Mouse (Mus musculus): ENCODE measurements at regions not wholly inside any gene's neighbourhood (a gene's known extent, or its start where the extent isn't known, plus 50 kb on each side); places are given as distances from the start of the nearest gene placed in this dataset.

DNA sequence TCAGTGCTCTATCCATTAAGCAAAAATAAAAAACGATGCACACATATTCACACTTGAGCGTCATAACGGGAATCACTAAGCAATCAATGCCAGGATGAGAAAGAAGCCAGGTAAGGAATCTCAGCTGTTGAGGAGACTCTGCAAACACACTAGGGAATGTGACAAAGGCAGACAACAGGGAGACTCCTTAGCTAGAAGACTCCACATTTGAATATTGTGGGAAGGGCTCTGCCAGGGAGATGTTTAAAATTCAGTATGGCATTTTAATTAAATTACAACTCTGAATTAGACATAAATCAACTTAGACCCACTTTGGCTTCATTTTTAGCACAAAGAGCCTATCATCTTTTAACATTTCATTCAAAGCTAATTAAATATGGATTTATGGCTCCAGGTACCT lies 327.9 kb downstream of the Klf6 start:
- H3K9ac ChIP-seq (replicated peaks; ENCODE audit: low read depth): no peak overlapping the region
- no peak overlapping the region for H3K4me2 ChIP-seq (replicated peaks; ENCODE audit: low read depth, low read length)
- no peaks in the 10 kb centered on the region for H3K36me3 ChIP-seq (ENCODE audit: insufficient read depth, low read length)
- DNase-seq (ENCODE audit: low spot score): no peak
- ATAC-seq: no peak
- 55% methylated on average over 3 of the region's 3 CpGs for WGBS
- H3K27ac ChIP-seq (ENCODE audit: low read length): no peak overlapping the region
- H3K4me1 ChIP-seq (ENCODE audit: insufficient read depth, low read depth, low read length): peaks cover 7% of the 10 kb centered on the region; the same call in 1 of the 2 replicates
- TF ChIP-seq EP300 (IDR thresholded peaks at IDR 0.05) (no peak), CTCF (IDR thresholded peaks at IDR 0.05) (no peak)
- no peak overlapping the region for H3K4me3 ChIP-seq (ENCODE audit: low read depth, low read length)
- H3K9me3 ChIP-seq (ENCODE audit: low read length): no peaks in the 10 kb centered on the region
- no peaks in the 10 kb centered on the region for H3K27me3 ChIP-seq (replicated peaks; ENCODE audit: insufficient read depth, low read length)

DNA sequence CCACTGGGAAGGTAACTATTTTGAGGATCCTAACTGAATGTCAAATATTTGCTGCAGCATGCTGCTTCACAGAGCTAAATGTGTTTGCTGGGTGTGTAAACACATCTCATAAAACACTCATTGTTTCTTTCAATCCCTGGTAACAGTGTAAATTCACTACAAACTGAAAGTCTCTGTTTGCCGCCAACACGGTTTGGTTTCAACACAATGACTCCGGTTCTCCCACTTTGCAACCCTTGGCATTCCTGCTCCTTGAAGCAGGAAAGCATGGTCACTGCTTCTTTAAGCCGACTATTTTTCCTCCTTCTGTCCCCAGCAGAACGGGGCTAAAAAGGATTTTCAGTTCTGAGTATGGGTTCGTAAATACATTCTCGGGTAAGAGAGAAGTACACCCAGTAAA lies 328.3 kb downstream of the Klf6 start:
- no peaks in the 10 kb centered on the region for H3K27me3 ChIP-seq (replicated peaks; ENCODE audit: insufficient read depth, low read length)
- no peaks in the 10 kb centered on the region for H3K9me3 ChIP-seq (ENCODE audit: low read length)
- WGBS: 23% methylated on average over 7 of the region's 7 CpGs
- H3K27ac ChIP-seq (ENCODE audit: low read length): no peak overlapping the region
- H3K9ac ChIP-seq (replicated peaks; ENCODE audit: low read depth): no peak overlapping the region
- H3K4me3 ChIP-seq (ENCODE audit: low read depth, low read length): no peak overlapping the region
- H3K4me2 ChIP-seq (replicated peaks; ENCODE audit: low read depth, low read length): 0 out of 2 replicates have a peak overlapping the region, but pooled peaks have one; percentile 15
- ATAC-seq (peak; percentile 62), DNase-seq (ENCODE audit: low spot score) (peak; percentile 74)
- peaks cover 7% of the 10 kb centered on the region; the same call in 1 of the 2 replicates for H3K4me1 ChIP-seq (ENCODE audit: insufficient read depth, low read depth, low read length)
- TF ChIP-seq CTCF (IDR thresholded peaks at IDR 0.05) (no peak), EP300 (IDR thresholded peaks at IDR 0.05) (peak; percentile 32; the same call in 1 of the 2 replicates)
- H3K36me3 ChIP-seq (ENCODE audit: insufficient read depth, low read length): no peaks in the 10 kb centered on the region

DNA sequence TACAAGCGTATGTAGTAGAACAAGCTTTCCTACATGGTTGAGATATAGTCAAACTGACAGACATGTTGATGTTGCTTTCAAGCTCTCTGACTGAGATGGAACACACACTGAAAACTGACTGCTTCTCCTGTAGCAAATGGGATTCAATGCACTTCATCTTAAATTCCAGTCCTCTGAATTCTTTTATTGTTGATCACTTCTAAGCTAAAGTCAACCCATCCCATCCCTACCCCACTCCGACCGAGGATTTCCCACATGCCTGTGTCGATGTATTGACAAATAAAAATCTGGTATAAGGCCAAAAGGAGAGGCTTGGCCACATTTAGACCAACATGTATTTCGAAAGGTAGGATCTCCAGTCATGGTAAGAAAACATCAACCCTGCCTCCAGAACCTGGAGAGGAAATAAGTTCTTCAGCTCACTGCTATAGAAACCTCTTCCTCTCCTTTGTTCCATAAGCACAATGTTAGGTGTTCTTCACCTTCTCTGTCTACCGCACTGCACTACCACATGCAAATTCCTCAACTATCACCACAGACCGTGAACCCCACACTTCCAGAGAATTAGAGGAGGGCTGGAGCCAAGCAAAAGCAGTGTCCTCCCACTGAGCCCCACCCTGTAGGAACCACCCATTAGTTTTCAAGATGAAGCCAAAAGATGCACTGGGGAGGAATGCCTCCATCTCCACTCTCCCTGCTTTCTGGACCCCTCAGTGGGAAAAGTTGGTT lies 330.1 kb downstream of the Klf6 start:
- H3K4me1 ChIP-seq (ENCODE audit: insufficient read depth, low read depth, low read length): peaks cover 7% of the 10 kb centered on the region; the same call in 1 of the 2 replicates
- 77% methylated on average over 7 of the region's 7 CpGs for WGBS
- no peaks in the 10 kb centered on the region for H3K27me3 ChIP-seq (replicated peaks; ENCODE audit: insufficient read depth, low read length)
- H3K9ac ChIP-seq (replicated peaks; ENCODE audit: low read depth): no peak overlapping the region
- no peak overlapping the region for H3K4me3 ChIP-seq (ENCODE audit: low read depth, low read length)
- H3K4me2 ChIP-seq (replicated peaks; ENCODE audit: low read depth, low read length): no peak overlapping the region
- H3K36me3 ChIP-seq (ENCODE audit: insufficient read depth, low read length): no peaks in the 10 kb centered on the region
- no peak overlapping the region for H3K27ac ChIP-seq (ENCODE audit: low read length)
- no peaks in the 10 kb centered on the region for H3K9me3 ChIP-seq (ENCODE audit: low read length)
- TF ChIP-seq EP300 (IDR thresholded peaks at IDR 0.05) (no peak), CTCF (IDR thresholded peaks at IDR 0.05) (no peak)
- DNase-seq (ENCODE audit: low spot score) (peak; percentile 4), ATAC-seq (no peak)

- Histone ChIP-seq H3K27ac (ENCODE audit: low read length) (no peak overlapping the region), H3K27me3 (replicated peaks; ENCODE audit: insufficient read depth, low read length) (no peaks in the 10 kb centered on the region), H3K36me3 (ENCODE audit: insufficient read depth, low read length) (no peaks in the 10 kb centered on the region), H3K9me3 (ENCODE audit: low read length) (no peaks in the 10 kb centered on the region), H3K4me1 (ENCODE audit: insufficient read depth, low read depth, low read length) (peaks cover 7% of the 10 kb centered on the region; the same call in 1 of the 2 replicates), H3K9ac (replicated peaks; ENCODE audit: low read depth) (no peak overlapping the region), H3K4me3 (ENCODE audit: low read depth, low read length) (no peak overlapping the region), H3K4me2 (replicated peaks; ENCODE audit: low read depth, low read length) (no peak overlapping the region)
- ATAC-seq (peak; percentile 39), DNase-seq (ENCODE audit: low spot score) (peak; percentile 55)
- 63% methylated on average over 5 of the region's 5 CpGs for WGBS
- TF ChIP-seq EP300 (IDR thresholded peaks at IDR 0.05) (no peak), CTCF (IDR thresholded peaks at IDR 0.05) (no peak)
Measured at GRCm38 (mm10) chr13:6191915-6192295, 330.6 kb downstream of the Klf6 start.

DNA sequence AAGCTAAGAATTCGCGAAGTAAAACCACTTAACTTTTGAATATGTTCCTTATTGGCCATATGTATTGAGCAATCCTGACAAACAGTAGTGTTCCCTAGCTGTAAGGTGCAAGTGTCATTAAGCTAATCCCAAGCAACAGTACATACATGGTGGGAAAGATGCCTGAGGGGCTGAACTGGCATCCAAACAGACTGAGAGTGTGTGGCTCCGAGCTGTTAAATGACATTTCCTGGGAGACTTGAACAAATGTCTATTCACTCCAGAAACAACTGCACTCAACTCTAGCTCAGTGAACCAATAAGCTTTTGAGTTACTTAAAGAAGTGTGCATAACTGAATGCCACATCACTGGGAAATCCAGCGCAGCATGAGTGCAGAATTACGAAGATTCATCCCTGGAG lies 335.4 kb downstream of the Klf6 start:
- no peak overlapping the region for H3K4me2 ChIP-seq (replicated peaks; ENCODE audit: low read depth, low read length)
- H3K4me3 ChIP-seq (ENCODE audit: low read depth, low read length): no peak overlapping the region
- 65% methylated on average over 5 of the region's 5 CpGs for WGBS
- ATAC-seq (no peak), DNase-seq (ENCODE audit: low spot score) (no peak)
- no peaks in the 10 kb centered on the region for H3K27me3 ChIP-seq (replicated peaks; ENCODE audit: insufficient read depth, low read length)
- no peak overlapping the region for H3K9ac ChIP-seq (replicated peaks; ENCODE audit: low read depth)
- peaks cover 4% of the 10 kb centered on the region; the same call in 1 of the 2 replicates for H3K4me1 ChIP-seq (ENCODE audit: insufficient read depth, low read depth, low read length)
- no peaks in the 10 kb centered on the region for H3K9me3 ChIP-seq (ENCODE audit: low read length)
- no peaks in the 10 kb centered on the region for H3K36me3 ChIP-seq (ENCODE audit: insufficient read depth, low read length)
- TF ChIP-seq EP300 (IDR thresholded peaks at IDR 0.05) (no peak), CTCF (IDR thresholded peaks at IDR 0.05) (no peak)
- H3K27ac ChIP-seq (ENCODE audit: low read length): no peak overlapping the region

DNA sequence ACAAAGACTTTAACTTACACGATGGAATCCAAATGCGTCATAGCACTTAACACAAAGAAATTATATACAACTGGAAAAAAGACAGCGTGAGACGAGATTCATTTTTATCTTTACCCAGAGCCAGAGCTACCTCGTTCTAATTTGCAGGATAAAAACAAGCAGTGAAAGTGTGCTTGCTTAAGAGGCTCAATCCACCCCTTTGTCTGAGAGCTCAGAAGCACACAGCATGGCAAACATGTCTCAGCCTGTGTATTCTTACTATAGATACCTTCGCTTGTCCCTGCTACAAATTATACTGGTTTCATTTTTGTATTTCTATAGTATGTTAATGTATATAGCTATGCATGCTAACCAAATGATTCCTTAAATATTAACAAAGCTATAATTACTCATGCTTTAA lies 337.8 kb downstream of the Klf6 start:
- 74% methylated on average over 6 of the region's 6 CpGs for WGBS

More for the DNA sequence above, 337.8 kb downstream of the Klf6 start:
- Histone ChIP-seq H3K9me3 (ENCODE audit: low read length) (no peaks in the 10 kb centered on the region), H3K27ac (ENCODE audit: low read length) (no peak overlapping the region), H3K27me3 (replicated peaks; ENCODE audit: insufficient read depth, low read length) (no peaks in the 10 kb centered on the region), H3K9ac (replicated peaks; ENCODE audit: low read depth) (no peak overlapping the region), H3K4me2 (replicated peaks; ENCODE audit: low read depth, low read length) (no peak overlapping the region), H3K4me3 (ENCODE audit: low read depth, low read length) (no peak overlapping the region), H3K36me3 (ENCODE audit: insufficient read depth, low read length) (no peaks in the 10 kb centered on the region), H3K4me1 (ENCODE audit: insufficient read depth, low read depth, low read length) (no peaks in the 10 kb centered on the region)
- DNase-seq (ENCODE audit: low spot score) (no peak), ATAC-seq (no peak)
- TF ChIP-seq EP300 (IDR thresholded peaks at IDR 0.05) (no peak), CTCF (IDR thresholded peaks at IDR 0.05) (no peak)
